Mouse (Mus musculus): ENCODE data around the gene Vps35l.
A peak's percentile ranks its signal among the peaks of the same experiment; 100 is the strongest.

The Vps35l gene

GRCm38 (mm10) chr7:118777598-118778394 lies 37.8 kb downstream of the Vps35l start:
- no peak for DNase-seq (ENCODE audit: extremely low read depth, low read depth)

DNA sequence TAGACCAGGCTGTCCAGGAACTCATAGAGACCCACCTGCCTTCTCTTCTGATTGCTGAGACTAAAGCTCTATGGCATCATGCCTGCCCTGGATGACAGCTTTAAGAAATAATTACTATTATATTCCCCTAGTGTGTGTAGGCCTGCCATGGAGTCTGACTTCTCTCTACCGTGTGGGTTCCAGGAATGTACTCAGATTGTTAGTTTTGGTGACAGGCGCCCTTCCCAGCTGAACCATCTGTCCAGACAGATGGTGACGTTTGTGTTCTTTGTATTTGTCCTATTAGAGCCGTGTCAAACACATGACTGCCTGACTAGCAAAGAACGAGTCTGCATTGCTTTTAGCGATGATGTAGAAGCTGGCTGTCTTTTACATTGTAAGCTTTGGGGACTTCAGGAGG lies 38.5 kb downstream of the Vps35l start:
- no peak for DNase-seq (ENCODE audit: extremely low read depth, low read depth)

GRCm38 (mm10) chr7:118783305-118784001 lies 43.4 kb downstream of the Vps35l start:
- no peak for DNase-seq (ENCODE audit: extremely low read depth, low read depth)

DNA sequence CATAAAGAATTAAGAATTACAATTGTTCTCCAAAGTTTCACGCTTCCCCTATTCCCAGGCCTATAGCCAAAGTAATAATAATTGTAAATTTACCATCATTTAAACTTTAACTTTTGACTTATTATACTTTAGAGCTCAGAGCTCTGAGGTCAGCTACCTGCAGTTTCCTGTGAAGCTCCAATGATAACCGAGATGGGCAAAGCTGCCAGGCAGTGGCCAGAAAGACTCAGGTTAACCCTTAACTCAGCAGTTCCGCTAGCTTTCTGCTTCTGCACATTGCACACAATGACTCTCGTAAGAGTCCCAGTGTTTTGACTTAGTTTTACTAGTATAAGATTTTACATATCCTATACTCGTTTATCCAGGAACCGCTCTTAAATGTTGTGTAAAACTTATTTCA lies 46.1 kb downstream of the Vps35l start:
- DNase-seq (ENCODE audit: extremely low read depth, low read depth), result no peak

GRCm38 (mm10) chr7:118787326-118787725 lies 47.3 kb downstream of the Vps35l start:
- no peak for DNase-seq (ENCODE audit: extremely low read depth, low read depth)

GRCm38 (mm10) chr7:118788481-118788880 lies 48.5 kb downstream of the Vps35l start:
- no peak for DNase-seq (ENCODE audit: extremely low read depth, low read depth)

DNA sequence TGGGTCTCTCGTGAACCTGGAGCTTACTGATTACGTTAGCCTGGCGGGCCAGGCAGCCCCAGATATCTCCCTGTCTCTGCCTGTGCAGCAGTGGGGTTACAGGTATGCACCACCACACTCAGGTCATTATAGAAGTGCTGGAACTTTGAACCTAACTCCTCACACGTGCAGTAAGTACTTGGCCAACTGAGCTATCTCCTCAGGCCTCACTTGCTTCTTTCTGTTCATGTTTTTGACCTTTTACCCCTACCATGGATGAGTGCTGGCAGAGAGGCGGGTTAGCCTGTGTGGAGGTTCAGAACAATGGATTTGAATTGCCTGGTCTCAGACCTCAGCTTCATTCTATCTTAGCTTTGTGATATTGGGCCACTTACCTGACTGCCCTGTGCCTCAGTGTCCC lies 50.3 kb downstream of the Vps35l start:
- no peak for DNase-seq (ENCODE audit: extremely low read depth, low read depth)

DNA sequence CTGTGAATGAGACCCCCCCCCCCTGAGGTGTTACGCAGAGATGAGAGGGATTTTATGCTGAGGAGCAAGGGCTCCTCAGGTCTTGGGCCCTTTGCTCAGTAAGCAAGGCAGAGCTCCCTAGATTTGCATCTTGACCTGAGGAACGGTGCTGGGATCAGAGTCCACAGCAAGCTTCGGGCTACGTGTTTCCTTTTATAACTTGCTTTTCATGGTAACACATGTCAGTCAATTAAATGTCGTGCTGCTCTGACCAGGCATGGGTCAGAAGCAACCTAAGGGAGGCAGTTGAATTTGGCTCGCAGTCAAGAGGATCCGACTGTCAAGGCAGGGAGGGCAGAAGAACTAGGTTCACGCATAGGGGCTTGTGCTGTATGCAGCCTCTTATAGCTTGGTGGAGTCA lies 53.9 kb downstream of the Vps35l start:
- DNase-seq (ENCODE audit: extremely low read depth, low read depth), result no peak

GRCm38 (mm10) chr7:118795779-118796178 lies 55.8 kb downstream of the Vps35l start:
- no peak for DNase-seq (ENCODE audit: extremely low read depth, low read depth)

DNA sequence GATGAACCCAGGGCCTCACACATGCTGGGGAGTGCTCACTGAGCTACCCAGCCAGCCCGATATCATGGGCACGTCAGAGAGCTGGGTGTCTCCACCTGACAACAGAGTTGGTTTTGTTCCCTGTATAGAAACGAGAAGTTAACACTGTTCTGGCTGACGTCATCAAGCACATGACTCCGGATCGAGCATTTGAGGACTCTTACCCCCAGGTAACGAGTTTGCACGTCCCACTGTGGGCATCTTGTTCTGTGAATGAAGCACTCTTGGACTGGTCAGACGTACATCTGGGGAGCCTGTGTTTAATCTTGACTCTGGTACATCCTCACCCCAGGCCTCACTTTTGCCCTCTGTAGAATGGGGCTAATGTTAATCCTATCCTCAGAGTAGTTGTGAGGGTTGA lies 56.8 kb downstream of the Vps35l start:
- DNase-seq (ENCODE audit: extremely low read depth, low read depth), result no peak

DNA sequence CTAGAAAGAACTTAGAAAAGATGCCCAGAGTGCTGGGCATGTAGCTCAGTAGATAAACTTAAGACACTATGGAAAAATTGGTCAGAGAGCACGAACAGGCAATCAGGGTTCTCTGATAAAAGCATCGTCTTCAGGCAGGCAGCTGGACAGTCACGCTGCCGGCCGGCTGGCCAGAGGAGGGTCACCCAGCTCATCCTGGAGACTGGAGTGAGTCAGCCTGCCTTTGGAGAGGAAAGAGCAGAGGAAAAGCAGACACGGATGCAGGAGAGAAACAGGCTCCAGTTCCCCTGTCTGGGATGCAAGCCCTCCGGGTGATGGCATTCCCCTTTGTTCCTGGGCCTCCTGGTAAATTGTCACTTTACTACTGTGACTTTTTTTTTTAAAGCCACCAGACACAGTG lies 57.6 kb downstream of the Vps35l start:
- DNase-seq (ENCODE audit: extremely low read depth, low read depth), result no peak

DNA sequence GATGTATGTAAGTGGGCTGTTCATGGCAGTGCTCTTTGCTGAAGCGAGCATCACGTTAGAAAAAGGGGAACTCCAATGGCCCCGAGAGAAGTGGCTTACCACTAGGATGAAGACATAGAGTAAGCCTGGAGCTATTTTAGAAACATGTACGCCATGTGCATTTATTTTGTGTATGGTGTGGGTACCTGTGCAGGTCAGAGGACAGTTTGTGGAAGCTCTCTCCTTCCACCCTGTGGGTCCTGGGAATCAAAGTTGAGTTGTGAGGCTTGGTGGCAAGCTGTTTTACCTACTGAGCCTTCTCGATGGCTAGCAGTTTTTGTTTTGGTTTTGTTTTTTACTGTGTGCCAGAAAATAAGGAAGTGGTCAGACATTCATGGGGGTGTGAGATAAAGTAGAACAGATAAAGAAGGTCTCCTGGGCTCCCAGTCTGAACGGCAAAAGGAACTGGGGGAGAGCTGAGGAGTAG lies 58.1 kb downstream of the Vps35l start:
- DNase-seq (ENCODE audit: extremely low read depth, low read depth), result peak; percentile 94

DNA sequence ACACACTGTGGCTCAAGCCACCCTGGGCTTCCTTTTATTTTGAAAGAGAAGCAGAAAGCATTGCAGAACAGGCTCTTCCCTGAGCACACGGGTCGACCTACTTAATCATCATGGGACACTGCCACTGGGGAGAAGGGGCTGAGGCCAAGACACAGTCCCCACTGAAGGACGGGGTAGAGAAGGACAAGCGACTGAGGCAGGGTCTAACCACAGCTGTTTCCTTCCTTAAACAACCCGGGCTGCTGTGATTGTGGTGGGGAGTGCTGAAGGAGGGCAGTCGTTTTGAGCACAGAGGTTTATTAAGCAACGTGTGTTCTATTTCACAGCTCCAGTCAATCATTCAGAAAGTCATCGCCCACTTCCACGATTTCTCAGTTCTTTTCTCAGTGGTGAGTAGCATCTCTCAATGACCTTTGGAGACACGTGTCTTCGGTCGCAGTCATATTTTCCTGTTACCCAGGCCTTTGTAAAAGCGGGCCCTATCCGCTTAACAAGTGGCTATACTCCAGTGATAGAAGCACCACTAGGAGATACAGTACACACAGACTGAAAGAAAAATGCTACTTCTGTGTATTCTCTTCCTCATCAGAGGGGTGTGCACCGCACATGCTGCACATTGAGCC lies 60.2 kb downstream of the Vps35l start:
- no peak for DNase-seq (ENCODE audit: extremely low read depth, low read depth)

GRCm38 (mm10) chr7:118801791-118802190 lies 61.8 kb downstream of the Vps35l start:
- no peak for DNase-seq (ENCODE audit: extremely low read depth, low read depth)

DNA sequence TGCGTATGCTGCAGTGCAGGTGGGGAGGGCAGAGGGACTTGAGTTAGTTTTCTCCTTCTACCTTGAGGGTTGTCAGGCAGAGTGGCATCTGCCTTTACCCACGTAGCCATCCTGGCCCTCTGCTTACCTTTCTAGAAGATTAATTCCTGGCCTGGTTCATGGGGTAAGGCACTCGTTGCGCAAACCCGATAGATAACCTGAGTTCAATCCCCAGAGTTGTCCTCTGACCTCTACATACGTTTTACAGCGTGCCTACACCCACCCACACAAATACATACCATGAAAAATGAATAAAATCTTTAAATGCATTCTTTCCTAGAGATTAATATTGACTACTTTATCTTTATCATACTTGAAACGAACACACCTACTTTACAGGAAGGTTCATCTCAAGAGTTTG lies 63.4 kb downstream of the Vps35l start:
- no peak for DNase-seq (ENCODE audit: extremely low read depth, low read depth)

- no peak for DNase-seq (ENCODE audit: extremely low read depth, low read depth)
Measured at GRCm38 (mm10) chr7:118806631-118807411, 66.8 kb downstream of the Vps35l start.

DNA sequence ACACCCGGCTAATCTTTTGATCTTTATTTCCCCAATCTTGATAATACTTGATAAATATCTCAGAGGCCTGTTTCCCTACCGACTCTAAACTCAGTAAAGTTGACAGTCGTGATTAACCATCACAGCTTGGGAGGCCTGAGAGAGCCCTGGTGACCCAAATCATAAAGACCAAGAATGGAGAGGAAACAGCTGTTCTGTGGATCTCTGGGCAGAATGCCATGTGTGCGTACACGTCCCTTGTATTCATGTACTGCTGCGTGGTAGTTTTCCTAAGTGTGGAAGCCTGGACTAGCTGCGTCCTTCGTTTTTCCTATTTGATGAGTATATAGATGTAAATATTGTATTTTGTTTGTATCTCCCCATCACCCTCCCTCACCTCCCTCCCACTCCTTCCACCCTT lies 67.9 kb downstream of the Vps35l start:
- no peak for DNase-seq (ENCODE audit: extremely low read depth, low read depth)

DNA sequence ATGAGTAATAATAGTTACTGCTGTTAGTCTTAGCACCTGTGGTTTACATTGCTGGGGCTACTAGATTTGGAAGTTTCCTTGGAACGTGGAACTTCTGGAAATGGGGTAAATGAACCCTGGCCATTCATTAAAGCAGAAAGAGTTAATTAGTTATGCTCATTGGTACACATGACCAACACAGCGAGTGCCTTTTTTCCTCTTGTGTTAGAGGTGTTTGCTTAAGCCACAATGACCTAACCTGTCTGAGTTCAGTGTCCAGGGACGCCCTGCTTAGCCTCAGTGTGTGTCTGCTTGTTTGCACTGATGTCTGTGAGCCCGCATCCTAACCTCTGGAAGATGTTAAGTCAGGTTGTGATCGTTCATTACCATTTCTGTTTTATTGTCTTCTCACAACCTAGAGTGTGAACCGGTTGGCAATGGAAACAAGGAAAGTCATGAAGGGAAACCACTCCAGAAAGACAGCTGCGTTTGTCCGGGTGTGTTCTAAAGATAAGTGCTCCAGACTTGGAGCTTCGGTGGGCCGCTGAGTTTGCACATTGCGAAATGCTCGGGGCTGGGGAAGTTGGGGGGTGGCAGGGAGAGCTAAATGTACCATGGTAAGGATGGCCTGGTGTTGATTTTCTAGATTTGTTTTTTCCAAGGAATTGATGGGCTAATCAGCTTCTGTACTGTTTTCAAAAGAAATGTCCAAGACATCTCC lies 71.5 kb downstream of the Vps35l start:
- DNase-seq (ENCODE audit: extremely low read depth, low read depth), result peak; percentile 61

GRCm38 (mm10) chr7:118813592-118813991 lies 73.6 kb downstream of the Vps35l start:
- DNase-seq (ENCODE audit: extremely low read depth, low read depth), result no peak

DNA sequence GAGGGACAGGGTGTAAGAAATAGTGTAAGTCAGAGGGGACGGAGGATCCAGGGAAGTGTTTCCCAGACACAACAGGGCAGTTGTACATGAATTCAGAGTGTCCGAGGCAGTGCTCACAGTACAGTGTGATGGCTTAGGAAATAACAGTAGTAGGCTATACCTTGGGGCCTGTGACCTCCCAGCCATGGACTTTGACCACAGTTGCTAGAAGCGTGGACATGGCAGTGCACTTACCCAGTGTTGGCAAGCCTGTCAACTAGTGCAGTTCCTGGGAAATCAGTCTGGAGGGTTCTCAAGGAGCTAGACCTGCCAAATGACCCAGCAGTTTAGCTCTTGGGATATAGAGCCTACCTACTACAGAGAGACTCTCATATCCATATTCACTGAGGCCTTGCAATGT lies 76.2 kb downstream of the Vps35l start:
- no peak for DNase-seq (ENCODE audit: extremely low read depth, low read depth)

- DNase-seq (ENCODE audit: extremely low read depth, low read depth), result no peak
Measured at GRCm38 (mm10) chr7:118817741-118818140, 77.7 kb downstream of the Vps35l start.

Data from MEL-GATA-1-ER (cell line).